Mouse (Mus musculus) macrophage (primary cell): Measurements from ENCODE around the gene Iqschfp. TPM values are rescaled to one million over a fixed set of nuclear protein-coding genes. Genes with fewer than 3 reads are reported as not detected.

ENCODE experiments used
- H3K27ac ChIP-seq: fragments of 350-480 bp; formaldehyde crosslinking; 2 replicates; pipeline ENCODE4 v1.9.0; 2021
- H3K36me3 ChIP-seq: fragments of 350-480 bp; formaldehyde crosslinking; 2 replicates; pipeline ENCODE4 v1.9.0; 2021; ENCODE audit errors: inconsistent target
- H3K4me3 ChIP-seq: fragments of 350-480 bp; formaldehyde crosslinking; 2 replicates; pipeline ENCODE4 v1.9.0; 2021; ENCODE audit errors: inconsistent target
- H3K79me2 ChIP-seq: fragments of 350-480 bp; formaldehyde crosslinking; 2 replicates; pipeline ENCODE4 v1.9.0; 2021; ENCODE audit errors: inconsistent target
- WGBS: methylation state at CpG from one replicate; pipeline ENCODE4 v1.1.7; 2026; ENCODE audit warnings: inconsistent platforms; ENCODE audit not compliant: missing documents; 5-methylcytosine and 5-hydroxymethylcytosine counted together
- polyA plus RNA-seq: library from polyadenylated mRNA; stranded (reverse); fragments of 250-400 nt; gene quantifications from 3 replicates; pipeline ENCODE4 v1.2.4, GENCODE M21; 2018; ENCODE audit warnings: inconsistent platforms

The Iqschfp gene
- polyA plus RNA-seq, 1 experiment from 2014 or later = not detected

DNA sequence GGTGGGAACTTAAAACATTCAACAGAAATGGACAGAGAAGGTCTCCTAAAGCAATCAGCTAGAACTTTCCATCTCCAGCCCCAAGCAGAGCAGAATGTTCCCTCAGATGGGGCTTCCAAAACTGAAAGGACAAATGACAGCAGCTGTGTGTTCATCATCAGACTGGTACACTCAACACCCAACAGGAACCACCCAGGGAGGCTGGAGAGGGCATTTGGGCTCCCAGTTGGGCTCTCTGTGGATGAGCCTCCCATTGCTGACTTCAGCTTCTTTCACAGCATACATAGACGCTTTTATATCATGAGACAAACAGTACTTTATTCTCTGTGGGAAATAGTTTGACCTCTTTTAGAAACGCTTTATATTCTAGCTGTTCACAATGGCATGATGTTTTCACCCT lies 464.5 kb downstream of the Iqschfp start:
- 78% methylated on average over 2 of the region's 2 CpGs for WGBS
- Histone ChIP-seq H3K79me2 (no peaks in the 10 kb centered on the region), H3K4me3 (no peak overlapping the region), H3K36me3 (no peaks in the 10 kb centered on the region), H3K27ac (no peak overlapping the region)

DNA sequence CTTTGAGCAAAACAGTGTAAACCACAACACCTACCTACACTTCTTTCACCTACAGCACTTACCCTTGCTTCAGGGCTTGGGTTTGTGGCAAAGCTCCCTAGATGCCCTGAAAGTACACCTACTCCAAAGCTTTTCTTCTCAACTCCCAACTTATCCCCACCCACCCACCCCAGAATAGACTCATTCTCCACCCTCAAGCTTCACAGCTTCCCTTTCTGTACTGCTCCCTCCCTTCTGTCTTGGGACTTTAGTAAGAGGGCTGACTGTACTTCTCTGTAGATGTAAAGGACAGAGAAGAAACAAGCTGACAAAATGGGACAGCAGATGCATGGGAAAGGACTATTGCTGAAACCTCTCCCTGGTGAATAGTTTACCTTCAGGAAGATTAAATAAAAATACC lies 476.0 kb downstream of the Iqschfp start:
- Histone ChIP-seq H3K79me2 (no peaks in the 10 kb centered on the region), H3K36me3 (no peaks in the 10 kb centered on the region), H3K27ac (no peak overlapping the region), H3K4me3 (no peak overlapping the region)

DNA sequence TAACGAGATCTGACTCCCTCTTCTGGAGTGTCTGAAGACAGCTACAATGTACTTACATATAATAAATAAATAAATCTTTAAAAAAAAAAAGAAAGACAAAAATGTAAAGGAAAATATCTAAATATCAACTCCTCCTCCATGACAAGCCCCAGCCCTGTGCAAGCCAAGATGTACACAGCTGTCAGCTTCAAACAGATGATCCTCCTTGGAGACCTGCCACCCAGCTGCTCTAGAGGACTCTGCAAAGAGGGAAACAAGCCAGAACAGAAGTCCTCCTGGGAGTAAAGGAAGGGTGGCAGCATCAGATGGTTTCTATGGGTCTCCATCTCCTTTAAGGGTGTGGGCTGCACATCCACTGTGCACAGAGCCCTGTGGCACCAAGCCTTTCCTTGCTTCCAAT lies 480.9 kb downstream of the Iqschfp start:
- H3K79me2 ChIP-seq = no peaks in the 10 kb centered on the region
- H3K36me3 ChIP-seq = no peaks in the 10 kb centered on the region
- no CpG with 5 or more reads among the region's 1 CpGs for WGBS
- no peak overlapping the region for H3K27ac ChIP-seq
- H3K4me3 ChIP-seq = no peak overlapping the region

DNA sequence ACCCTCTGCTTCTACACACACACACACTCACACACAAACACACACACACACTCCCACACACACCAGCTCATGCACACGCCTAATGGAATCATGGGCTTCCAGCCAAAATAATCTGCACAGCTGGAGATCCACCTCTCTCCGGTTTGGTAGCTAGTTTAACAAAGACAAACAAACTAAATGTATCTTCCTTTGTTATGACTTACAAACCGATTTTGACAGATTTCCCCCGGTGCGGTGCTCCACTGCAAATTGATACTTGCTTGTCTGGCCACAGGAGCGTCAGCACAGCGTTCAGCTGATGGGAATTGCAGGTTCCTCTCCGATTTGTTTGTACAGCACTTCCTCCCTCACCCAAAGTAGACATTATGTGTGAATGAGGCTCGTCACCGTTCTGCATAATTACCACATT lies 483.1 kb downstream of the Iqschfp start:
- Histone ChIP-seq H3K79me2 (no peaks in the 10 kb centered on the region), H3K27ac (no peak overlapping the region), H3K36me3 (no peaks in the 10 kb centered on the region), H3K4me3 (no peak overlapping the region)
- 35% methylated on average over 10 of the region's 10 CpGs for WGBS

DNA sequence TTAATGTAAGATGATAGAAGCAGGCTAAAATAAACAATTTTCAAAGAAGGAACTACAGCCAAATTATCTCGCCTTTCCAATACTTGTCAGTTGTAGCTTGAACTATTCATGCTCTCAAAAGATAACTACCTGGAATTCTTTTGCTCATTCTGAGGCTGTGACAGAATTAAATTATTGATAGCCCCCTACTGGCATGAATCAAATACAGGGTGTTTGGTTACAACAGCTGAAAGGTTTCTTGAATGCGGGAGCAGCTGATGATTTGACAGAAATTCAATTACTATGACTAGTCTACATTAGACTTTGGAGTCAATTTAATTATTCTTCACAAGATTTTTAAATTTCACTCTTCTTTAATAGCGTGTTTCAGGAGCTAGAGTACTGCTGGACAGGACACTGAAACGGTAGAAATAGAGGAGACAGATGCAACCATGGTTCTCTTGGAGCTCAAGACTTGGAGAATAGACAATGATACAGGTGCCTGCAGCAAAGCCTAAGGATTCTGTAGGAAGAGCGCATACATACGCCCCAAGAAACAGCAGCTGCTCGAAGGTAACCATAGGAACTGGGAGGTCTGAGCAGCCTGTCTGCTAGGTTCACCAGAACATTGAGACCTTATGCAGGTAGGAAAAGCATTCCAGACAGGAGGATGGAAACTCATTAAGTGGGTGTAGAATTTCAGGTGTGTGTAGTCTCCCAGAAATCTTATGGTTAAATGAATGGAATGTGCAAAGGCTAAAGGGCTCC lies 485.6 kb downstream of the Iqschfp start:
- 84% methylated on average over 7 of the region's 7 CpGs for WGBS
- no peaks in the 10 kb centered on the region for H3K79me2 ChIP-seq
- H3K27ac ChIP-seq = no peak overlapping the region
- no peak overlapping the region for H3K4me3 ChIP-seq
- no peaks in the 10 kb centered on the region for H3K36me3 ChIP-seq

DNA sequence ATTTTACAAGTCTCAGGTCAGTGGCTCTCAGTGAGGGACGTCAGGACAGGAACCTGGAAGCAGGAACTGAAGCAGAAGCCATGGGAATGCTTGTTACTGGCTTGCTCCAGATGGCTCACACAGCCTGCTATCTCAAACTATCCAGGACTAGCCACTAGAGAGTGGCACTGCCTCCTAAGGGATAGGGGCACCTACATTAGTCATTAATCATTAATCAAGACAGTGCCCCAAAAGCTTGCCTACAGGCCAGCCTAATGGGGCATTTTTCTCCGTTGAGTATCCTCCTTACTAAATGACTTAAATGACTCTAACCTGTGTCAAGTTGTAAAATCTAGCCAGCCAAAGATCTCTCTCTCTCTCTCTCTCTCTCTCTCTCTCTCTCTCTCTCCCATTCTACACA lies 486.8 kb downstream of the Iqschfp start:
- no peak overlapping the region for H3K4me3 ChIP-seq
- no peak overlapping the region for H3K27ac ChIP-seq
- H3K36me3 ChIP-seq = no peaks in the 10 kb centered on the region
- WGBS = 72% methylated on average over 2 of the region's 2 CpGs
- no peaks in the 10 kb centered on the region for H3K79me2 ChIP-seq

DNA sequence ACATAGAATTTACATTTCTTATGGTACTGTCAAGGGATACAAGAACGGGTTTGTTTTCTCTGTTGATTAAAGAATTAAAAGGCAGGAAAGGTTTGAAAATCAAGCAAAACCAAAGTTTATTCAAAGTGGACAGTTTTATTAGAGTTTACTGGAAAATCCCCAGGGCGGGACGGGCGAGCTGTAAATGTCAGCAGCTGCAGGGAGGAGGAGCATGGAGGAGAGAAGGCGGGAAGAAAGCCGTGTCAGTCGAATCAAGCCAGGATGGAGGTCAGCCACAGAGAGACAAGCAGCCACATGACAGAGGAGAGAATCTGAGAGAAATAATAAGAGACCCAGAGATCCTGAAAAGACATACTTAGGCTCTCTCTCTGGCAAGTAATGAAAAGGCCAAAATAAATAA lies 487.2 kb downstream of the Iqschfp start:
- H3K36me3 ChIP-seq = no peaks in the 10 kb centered on the region
- no peak overlapping the region for H3K4me3 ChIP-seq
- 83% methylated on average over 7 of the region's 7 CpGs for WGBS
- no peak overlapping the region for H3K27ac ChIP-seq
- no peaks in the 10 kb centered on the region for H3K79me2 ChIP-seq

DNA sequence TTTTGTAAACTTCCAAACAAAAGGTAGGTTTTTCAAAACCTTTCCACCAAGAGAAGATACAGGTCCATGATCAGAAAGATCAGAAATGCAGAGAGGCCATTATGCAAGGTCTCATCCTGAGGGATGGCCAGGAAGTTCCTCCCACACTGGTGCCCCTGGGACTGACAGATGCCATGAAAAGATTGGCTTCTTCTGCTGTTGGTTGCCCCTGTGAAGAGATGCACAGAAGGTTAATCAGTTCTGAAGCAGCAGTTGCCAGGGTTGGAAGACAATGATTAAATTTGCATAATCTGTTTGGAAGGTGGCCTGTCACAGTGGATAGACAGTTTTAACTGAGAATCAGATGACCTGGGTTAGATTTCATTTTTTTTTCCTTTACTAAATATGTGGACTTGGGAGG lies 491.6 kb downstream of the Iqschfp start:
- Histone ChIP-seq H3K79me2 (no peaks in the 10 kb centered on the region), H3K36me3 (no peaks in the 10 kb centered on the region)

DNA sequence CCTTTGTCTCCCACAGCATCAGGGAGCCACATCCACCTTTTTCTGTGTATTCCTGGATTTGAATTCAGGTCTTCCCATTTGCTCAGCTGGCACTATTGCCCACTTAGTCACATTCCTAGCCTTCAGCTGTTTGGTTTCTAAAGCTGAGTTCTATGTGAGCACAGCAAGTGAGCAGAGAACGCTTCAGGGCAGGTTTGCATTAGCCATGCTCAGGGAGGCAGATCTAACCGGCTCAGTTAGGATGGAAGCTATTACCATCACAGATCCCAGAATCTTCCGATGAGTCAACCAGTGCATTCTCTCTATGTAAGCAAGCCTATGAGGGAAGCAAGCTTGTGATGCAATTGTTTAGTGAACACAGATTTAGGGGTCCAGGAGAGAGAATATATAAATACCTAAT lies 493.5 kb downstream of the Iqschfp start:
- H3K27ac ChIP-seq = no peak overlapping the region
- H3K4me3 ChIP-seq = no peak overlapping the region
- no peaks in the 10 kb centered on the region for H3K36me3 ChIP-seq
- WGBS = 91% methylated on average over 3 of the region's 3 CpGs
- no peaks in the 10 kb centered on the region for H3K79me2 ChIP-seq

More for the DNA sequence above, 491.6 kb downstream of the Iqschfp start:
- no peak overlapping the region for H3K4me3 ChIP-seq
- no peak overlapping the region for H3K27ac ChIP-seq

DNA sequence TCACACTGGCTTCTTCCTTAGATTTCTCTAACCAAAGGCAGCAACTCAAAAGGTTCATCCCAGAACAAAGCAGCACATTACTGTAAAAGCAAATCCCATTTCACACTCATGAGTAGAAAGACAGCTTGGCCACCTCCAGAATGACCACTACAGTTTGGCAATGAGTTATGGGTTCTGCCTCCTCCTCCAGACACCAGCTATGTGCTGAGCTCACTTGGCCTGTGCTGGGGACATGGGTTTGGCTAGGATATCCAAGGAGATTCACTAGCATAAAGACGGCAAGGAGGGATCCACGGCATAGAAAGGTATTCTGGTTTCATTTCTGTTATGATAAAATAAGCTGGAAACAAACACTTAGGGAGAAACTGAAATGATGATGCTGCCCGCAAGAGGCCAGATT lies 496.0 kb downstream of the Iqschfp start:
- Histone ChIP-seq H3K27ac (no peak overlapping the region), H3K79me2 (no peaks in the 10 kb centered on the region), H3K4me3 (no peak overlapping the region), H3K36me3 (no peaks in the 10 kb centered on the region)
- 100% methylated on average over 3 of the region's 3 CpGs for WGBS

DNA sequence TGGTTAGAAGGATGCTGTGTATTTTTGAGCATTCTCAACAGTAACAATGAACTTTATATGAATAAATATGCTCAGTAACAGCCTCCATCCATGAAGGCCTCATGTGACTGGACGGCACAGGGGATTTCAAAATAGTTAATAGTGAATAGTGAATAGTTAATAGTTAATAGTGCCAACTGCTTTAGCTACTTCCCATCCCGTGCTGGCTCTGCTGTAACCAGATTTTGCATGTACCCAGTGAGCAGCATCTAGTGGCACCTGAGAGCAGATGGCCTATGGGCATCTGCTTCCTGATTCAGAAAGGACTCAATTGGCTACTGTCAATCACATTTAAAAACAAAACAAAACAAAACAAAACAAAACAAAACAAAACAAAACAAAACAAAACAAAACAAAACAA lies 501.5 kb downstream of the Iqschfp start:
- H3K79me2 ChIP-seq = no peaks in the 10 kb centered on the region
- no peaks in the 10 kb centered on the region for H3K36me3 ChIP-seq
- 77% methylated on average over 2 of the region's 2 CpGs for WGBS
- no peak overlapping the region for H3K27ac ChIP-seq
- no peak overlapping the region for H3K4me3 ChIP-seq

DNA sequence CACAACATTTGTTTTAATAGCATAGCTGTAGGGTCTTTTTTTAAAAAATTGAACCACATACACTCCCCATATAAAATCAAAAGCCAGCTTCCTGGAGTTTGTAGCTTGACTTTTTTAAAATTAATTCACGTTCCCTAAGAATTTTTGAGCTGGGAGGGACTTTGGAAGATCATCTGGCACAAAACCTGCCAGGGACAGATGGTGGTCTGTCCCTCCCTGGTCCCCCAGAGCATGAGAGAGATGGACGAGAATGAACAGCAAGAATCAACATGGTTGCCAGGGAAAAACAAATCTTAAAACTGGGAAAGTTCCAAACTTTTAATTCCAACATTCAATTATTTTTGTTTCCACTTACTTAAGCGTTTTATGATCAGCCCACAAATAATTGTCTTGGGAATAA lies 506.7 kb downstream of the Iqschfp start:
- Histone ChIP-seq H3K27ac (no peak overlapping the region), H3K36me3 (no peaks in the 10 kb centered on the region), H3K79me2 (no peaks in the 10 kb centered on the region), H3K4me3 (no peak overlapping the region)
- 88% methylated on average over 3 of the region's 3 CpGs for WGBS

DNA sequence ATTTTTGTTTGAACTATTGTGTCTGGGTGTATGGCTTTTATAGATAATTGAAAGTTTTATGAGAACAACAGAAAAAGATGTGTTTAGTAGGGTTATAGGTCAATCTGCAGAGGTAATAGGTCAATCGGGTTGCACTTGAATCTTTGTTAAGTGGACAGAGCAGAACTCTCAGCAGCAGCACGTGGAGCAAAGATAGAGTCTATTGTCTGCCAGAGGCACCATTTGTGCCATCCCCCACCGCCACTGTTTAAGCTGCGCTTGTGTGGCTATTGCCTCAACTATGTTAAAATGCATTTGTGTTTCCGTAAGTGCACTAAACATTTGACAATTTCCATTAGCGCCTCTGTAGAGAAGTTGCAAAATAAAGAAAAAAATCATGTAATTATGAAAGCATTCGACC lies 508.1 kb downstream of the Iqschfp start:
- H3K4me3 ChIP-seq = no peak overlapping the region
- WGBS = 79% methylated on average over 7 of the region's 7 CpGs
- H3K79me2 ChIP-seq = no peaks in the 10 kb centered on the region
- no peaks in the 10 kb centered on the region for H3K36me3 ChIP-seq
- no peak overlapping the region for H3K27ac ChIP-seq

DNA sequence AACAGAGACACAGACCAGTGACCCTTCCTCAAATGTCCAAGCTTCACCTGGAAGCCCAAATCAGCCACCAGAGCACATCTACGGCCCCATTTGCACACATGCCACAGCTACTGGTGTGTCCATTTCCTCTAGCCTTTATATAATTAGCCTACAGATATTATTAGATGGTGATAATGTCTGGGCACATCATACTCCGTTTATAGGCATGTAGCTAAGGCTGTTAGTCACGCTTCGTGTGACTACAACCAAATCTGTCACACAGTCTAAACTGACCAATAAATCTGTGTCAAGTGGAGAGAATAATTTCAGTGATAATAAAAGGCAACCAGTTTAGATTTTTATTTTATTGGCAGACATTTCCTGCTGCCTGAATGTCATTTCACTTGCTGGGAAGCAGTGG lies 511.3 kb downstream of the Iqschfp start:
- no peak overlapping the region for H3K4me3 ChIP-seq
- 86% methylated on average over 4 of the region's 4 CpGs for WGBS
- H3K27ac ChIP-seq = no peak overlapping the region
- no peaks in the 10 kb centered on the region for H3K79me2 ChIP-seq
- H3K36me3 ChIP-seq = no peaks in the 10 kb centered on the region

DNA sequence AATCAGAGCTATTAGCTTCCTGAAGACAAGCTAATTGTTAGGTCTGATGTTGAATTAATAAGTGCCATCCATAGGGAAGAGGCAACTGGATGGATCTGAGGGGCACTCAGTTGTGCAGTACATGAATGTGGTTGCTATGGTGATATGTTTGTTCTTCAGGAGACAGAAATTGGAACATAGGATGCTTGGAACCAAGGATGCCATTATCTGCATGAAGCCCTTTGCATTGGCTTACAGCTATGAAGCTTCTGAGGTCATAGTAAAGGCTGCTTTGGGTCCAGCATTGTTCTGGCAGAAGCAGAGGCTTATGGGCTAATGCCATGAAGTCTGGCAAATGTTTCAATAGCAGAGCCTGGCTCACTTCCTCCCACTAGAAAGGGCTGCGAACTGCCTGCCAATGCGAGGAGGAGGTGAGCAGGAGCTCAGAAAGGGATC lies 511.8 kb downstream of the Iqschfp start:
- Histone ChIP-seq H3K4me3 (no peak overlapping the region), H3K36me3 (no peaks in the 10 kb centered on the region), H3K27ac (no peak overlapping the region), H3K79me2 (no peaks in the 10 kb centered on the region)
- 75% methylated on average over 2 of the region's 2 CpGs for WGBS

DNA sequence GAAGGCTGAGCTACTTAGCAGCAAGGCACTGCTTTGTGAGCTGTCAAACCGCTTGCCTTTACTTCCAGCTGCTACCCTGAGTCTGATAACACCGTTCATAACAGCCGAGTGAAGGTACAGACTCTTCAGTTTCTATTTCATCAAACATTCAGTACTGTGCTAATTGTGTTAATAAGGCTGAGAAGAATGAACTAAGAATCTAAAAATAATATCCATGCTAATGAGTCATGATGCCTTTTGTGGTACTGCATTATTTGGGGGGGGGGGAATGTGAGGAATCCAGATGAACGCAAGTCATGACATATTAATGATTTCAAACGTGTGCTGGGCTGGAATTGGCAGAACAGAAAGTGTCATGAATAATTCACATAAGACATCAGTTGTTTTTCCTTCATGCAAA lies 513.7 kb downstream of the Iqschfp start:
- Histone ChIP-seq H3K27ac (no peak overlapping the region), H3K4me3 (no peak overlapping the region), H3K79me2 (no peaks in the 10 kb centered on the region), H3K36me3 (no peaks in the 10 kb centered on the region)
- WGBS = 74% methylated on average over 5 of the region's 5 CpGs
